Mouse (Mus musculus): ENCODE data around the gene 1700010I14Rik. TPM values are rescaled to one million over a fixed set of nuclear protein-coding genes. Genes with fewer than 3 reads are reported as not detected.

1700010I14Rik gene
- polyA plus RNA-seq (2012; ENCODE audit: low replicate concordance) = 0.32 TPM in 1 of 2 replicates, not detected in the other

DNA sequence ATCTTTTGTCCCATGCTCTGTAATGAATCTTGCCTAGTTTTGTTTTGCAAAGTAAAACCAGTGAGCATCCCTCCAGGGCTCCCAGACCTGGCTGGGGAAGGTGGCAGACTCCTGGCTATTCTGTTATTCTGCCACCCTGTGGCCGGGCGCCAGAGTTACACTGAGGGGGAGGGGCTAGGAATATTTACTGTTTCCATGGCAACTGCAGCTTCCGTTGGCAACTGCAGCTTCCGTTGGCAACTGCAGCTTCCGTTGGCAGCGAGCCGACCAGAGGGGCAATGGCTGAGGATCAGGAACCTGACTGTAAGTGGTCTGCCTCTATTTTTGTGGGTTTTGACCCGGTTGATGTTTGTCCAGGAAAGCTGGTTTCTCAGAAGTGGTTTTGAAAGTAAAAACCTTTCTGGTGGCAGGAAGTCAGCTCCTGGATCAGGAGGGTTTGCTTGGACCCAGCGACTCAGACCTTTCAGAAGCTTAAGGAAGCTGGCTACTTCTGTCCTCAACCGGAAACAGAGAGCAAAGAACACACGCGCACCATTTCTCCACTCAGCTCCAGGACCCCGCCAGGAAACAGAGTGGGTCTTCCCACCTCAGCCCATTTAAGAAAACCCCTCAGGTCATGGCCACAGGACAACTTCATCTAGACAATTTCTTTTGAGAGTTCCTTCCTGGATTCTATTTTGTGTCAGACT lies at the start of gene 1700010I14Rik:
Gene 1700010I14Rik (plus strand): TSS at position 215 of the 689 bp plus-strand sequence.

